Mouse (Mus musculus): ENCODE measurements at regions not wholly inside any gene's neighbourhood (a gene's known extent, or its start where the extent isn't known, plus 50 kb on each side); places are given as distances from the start of the nearest gene placed in this dataset.
"Not testable (repeated sequence)": the region's sequence is repeated elsewhere in the genome, so short reads cannot be mapped to it uniquely, and the experiment has no call there.

GRCm38 (mm10) chr8:113496896-113497295, 138.5 kb upstream of the Mon1b start:
- H3K27me3 ChIP-seq (replicated peaks; ENCODE audit: low read depth, poor library complexity, severe bottlenecking), result no peaks in the 10 kb centered on the region
- DNase-seq (ENCODE audit: low spot score), result peak; percentile 59
- H3K4me3 ChIP-seq, result no peak overlapping the region
- no peaks in the 10 kb centered on the region for H3K36me3 ChIP-seq (replicated peaks)
- H3K9me3 ChIP-seq, result no peaks in the 10 kb centered on the region
- WGBS, result 63% methylated on average over 12 of the region's 12 CpGs
- H3K4me1 ChIP-seq, result 0 out of 2 replicates have a peak, but pooled peaks cover 5% of the 10 kb centered on the region
- no peak overlapping the region for H3K27ac ChIP-seq (replicated peaks)

- Histone ChIP-seq H3K27me3 (replicated peaks; ENCODE audit: low read depth, poor library complexity, severe bottlenecking) (no peaks in the 10 kb centered on the region), H3K36me3 (replicated peaks) (no peaks in the 10 kb centered on the region), H3K27ac (replicated peaks) (no peak overlapping the region), H3K9me3 (no peaks in the 10 kb centered on the region), H3K4me3 (no peak overlapping the region), H3K4me1 (no peaks in the 10 kb centered on the region)
- DNase-seq (ENCODE audit: low spot score), result no peak
- 79% methylated on average over 4 of the region's 4 CpGs for WGBS
Observed at GRCm38 (mm10) chr8:113502671-113503070, 132.7 kb upstream of the Mon1b start.

GRCm38 (mm10) chr8:113512856-113513255, 122.5 kb upstream of the Mon1b start:
- H3K4me1 ChIP-seq, result peaks cover 5% of the 10 kb centered on the region
- no peak overlapping the region for H3K4me3 ChIP-seq
- DNase-seq (ENCODE audit: low spot score), result no peak
- no peaks in the 10 kb centered on the region for H3K9me3 ChIP-seq
- H3K27me3 ChIP-seq (replicated peaks; ENCODE audit: low read depth, poor library complexity, severe bottlenecking), result no peaks in the 10 kb centered on the region
- no peaks in the 10 kb centered on the region for H3K36me3 ChIP-seq (replicated peaks)
- 94% methylated on average over 4 of the region's 4 CpGs for WGBS
- no peak overlapping the region for H3K27ac ChIP-seq (replicated peaks)

GRCm38 (mm10) chr8:113513886-113514730, 121.3 kb upstream of the Mon1b start:
- WGBS, result 64% methylated on average over 14 of the region's 14 CpGs
- no peak overlapping the region for H3K4me3 ChIP-seq
- no peaks in the 10 kb centered on the region for H3K9me3 ChIP-seq
- peaks cover 5% of the 10 kb centered on the region for H3K4me1 ChIP-seq
- no peaks in the 10 kb centered on the region for H3K36me3 ChIP-seq (replicated peaks)
- H3K27me3 ChIP-seq (replicated peaks; ENCODE audit: low read depth, poor library complexity, severe bottlenecking), result no peaks in the 10 kb centered on the region
- H3K27ac ChIP-seq (replicated peaks), result no peak overlapping the region
- no peak for DNase-seq (ENCODE audit: low spot score)

- H3K4me1 ChIP-seq; H3K27ac ChIP-seq (replicated peaks); H3K27me3 ChIP-seq (replicated peaks; ENCODE audit: low read depth, poor library complexity, severe bottlenecking); DNase-seq (ENCODE audit: low spot score); H3K4me3 ChIP-seq; H3K36me3 ChIP-seq (replicated peaks); H3K9me3 ChIP-seq: not testable (repeated sequence)
- 67% methylated on average over 4 of the region's 4 CpGs for WGBS
Observed at GRCm38 (mm10) chr8:113514731-113515375, 120.5 kb upstream of the Mon1b start.

GRCm38 (mm10) chr8:113516176-113516575, 119.2 kb upstream of the Mon1b start:
- no peak overlapping the region for H3K4me3 ChIP-seq
- H3K27ac ChIP-seq (replicated peaks), result no peak overlapping the region
- H3K9me3 ChIP-seq, result no peaks in the 10 kb centered on the region
- H3K27me3 ChIP-seq (replicated peaks; ENCODE audit: low read depth, poor library complexity, severe bottlenecking), result no peaks in the 10 kb centered on the region
- no peak for DNase-seq (ENCODE audit: low spot score)
- H3K36me3 ChIP-seq (replicated peaks), result no peaks in the 10 kb centered on the region
- 86% methylated on average over 7 of the region's 7 CpGs for WGBS
- peaks cover 5% of the 10 kb centered on the region for H3K4me1 ChIP-seq

- H3K9me3 ChIP-seq, result no peaks in the 10 kb centered on the region
- H3K27ac ChIP-seq (replicated peaks), result no peak overlapping the region
- WGBS, result 86% methylated on average over 1 of the region's 1 CpGs
- H3K4me3 ChIP-seq, result no peak overlapping the region
- no peaks in the 10 kb centered on the region for H3K27me3 ChIP-seq (replicated peaks; ENCODE audit: low read depth, poor library complexity, severe bottlenecking)
- DNase-seq (ENCODE audit: low spot score), result no peak
- H3K4me1 ChIP-seq, result peaks cover 5% of the 10 kb centered on the region
- H3K36me3 ChIP-seq (replicated peaks), result no peaks in the 10 kb centered on the region
Observed at GRCm38 (mm10) chr8:113517912-113518311, 117.5 kb upstream of the Mon1b start.

- no peaks in the 10 kb centered on the region for H3K9me3 ChIP-seq
- no peaks in the 10 kb centered on the region for H3K4me1 ChIP-seq
- no peak overlapping the region for H3K4me3 ChIP-seq
- H3K36me3 ChIP-seq (replicated peaks), result no peaks in the 10 kb centered on the region
- 50% methylated on average over 1 of the region's 1 CpGs for WGBS
- no peaks in the 10 kb centered on the region for H3K27me3 ChIP-seq (replicated peaks; ENCODE audit: low read depth, poor library complexity, severe bottlenecking)
- H3K27ac ChIP-seq (replicated peaks), result no peak overlapping the region
- DNase-seq (ENCODE audit: low spot score), result no peak
Observed at GRCm38 (mm10) chr8:113523561-113523960, 111.8 kb upstream of the Mon1b start.

- WGBS, result 71% methylated on average over 10 of the region's 10 CpGs
- no peaks in the 10 kb centered on the region for H3K27me3 ChIP-seq (replicated peaks; ENCODE audit: low read depth, poor library complexity, severe bottlenecking)
Observed at GRCm38 (mm10) chr8:113531116-113531665, 104.2 kb upstream of the Mon1b start.

GRCm38 (mm10) chr8:113532881-113533280, 102.5 kb upstream of the Mon1b start:
- no peaks in the 10 kb centered on the region for H3K27me3 ChIP-seq (replicated peaks; ENCODE audit: low read depth, poor library complexity, severe bottlenecking)
- no peak for DNase-seq (ENCODE audit: low spot score)
- no peak overlapping the region for H3K27ac ChIP-seq (replicated peaks)
- WGBS, result 71% methylated on average over 4 of the region's 4 CpGs
- H3K36me3 ChIP-seq (replicated peaks), result no peaks in the 10 kb centered on the region
- H3K4me3 ChIP-seq, result no peak overlapping the region
- no peaks in the 10 kb centered on the region; the same call in 1 of the 2 replicates for H3K4me1 ChIP-seq
- no peaks in the 10 kb centered on the region for H3K9me3 ChIP-seq

More at GRCm38 (mm10) chr8:113531116-113531665, 104.2 kb upstream of the Mon1b start:
- Histone ChIP-seq H3K27ac (replicated peaks) (no peak overlapping the region), H3K36me3 (replicated peaks) (no peaks in the 10 kb centered on the region), H3K4me1 (no peaks in the 10 kb centered on the region; the same call in 1 of the 2 replicates), H3K4me3 (no peak overlapping the region), H3K9me3 (no peaks in the 10 kb centered on the region)
- DNase-seq (ENCODE audit: low spot score), result no peak

GRCm38 (mm10) chr8:113541437-113541836, 94.0 kb upstream of the Mon1b start:
- no peak for DNase-seq (ENCODE audit: low spot score)
- no peaks in the 10 kb centered on the region for H3K36me3 ChIP-seq (replicated peaks)
- no peak overlapping the region for H3K27ac ChIP-seq (replicated peaks)
- no peak overlapping the region for H3K4me3 ChIP-seq
- H3K27me3 ChIP-seq (replicated peaks; ENCODE audit: low read depth, poor library complexity, severe bottlenecking), result no peaks in the 10 kb centered on the region
- WGBS, result 89% methylated on average over 6 of the region's 6 CpGs
- H3K9me3 ChIP-seq, result no peaks in the 10 kb centered on the region
- H3K4me1 ChIP-seq, result no peaks in the 10 kb centered on the region

GRCm38 (mm10) chr8:113542082-113542481, 93.3 kb upstream of the Mon1b start:
- Histone ChIP-seq H3K4me1 (no peaks in the 10 kb centered on the region), H3K9me3 (no peaks in the 10 kb centered on the region), H3K27ac (replicated peaks) (no peak overlapping the region), H3K4me3 (no peak overlapping the region), H3K27me3 (replicated peaks; ENCODE audit: low read depth, poor library complexity, severe bottlenecking) (no peaks in the 10 kb centered on the region), H3K36me3 (replicated peaks) (no peaks in the 10 kb centered on the region)
- 85% methylated on average over 3 of the region's 3 CpGs for WGBS
- DNase-seq (ENCODE audit: low spot score), result no peak

- Histone ChIP-seq H3K4me1 (no peaks in the 10 kb centered on the region), H3K9me3 (no peaks in the 10 kb centered on the region), H3K27me3 (replicated peaks; ENCODE audit: low read depth, poor library complexity, severe bottlenecking) (no peaks in the 10 kb centered on the region), H3K4me3 (no peak overlapping the region), H3K27ac (replicated peaks) (no peak overlapping the region), H3K36me3 (replicated peaks) (no peaks in the 10 kb centered on the region)
- 87% methylated on average over 2 of the region's 2 CpGs for WGBS
- no peak for DNase-seq (ENCODE audit: low spot score)
Observed at GRCm38 (mm10) chr8:113542713-113543112, 92.7 kb upstream of the Mon1b start.
